Mouse (Mus musculus) small intestine, adult 10 weeks (tissue): ENCODE measurements around the gene Gm9513. TPM values are rescaled to one million over a fixed set of nuclear protein-coding genes. Genes with fewer than 3 reads are reported as not detected.

Source experiments
- polyA plus RNA-seq: library from polyadenylated mRNA; stranded (reverse); fragments of 350-450 nt; fragmentation: Illumina TruSeq; extraction: RNeasy Lipid Tissue Mini Kit (QIAGEN cat#74804); gene quantifications from one replicate; pipeline ENCODE4 v1.2.3, GENCODE M21; 2014; ENCODE audit warnings: low replicate concordance

The Gm9513 gene
- polyA plus RNA-seq: not detected

DNA sequence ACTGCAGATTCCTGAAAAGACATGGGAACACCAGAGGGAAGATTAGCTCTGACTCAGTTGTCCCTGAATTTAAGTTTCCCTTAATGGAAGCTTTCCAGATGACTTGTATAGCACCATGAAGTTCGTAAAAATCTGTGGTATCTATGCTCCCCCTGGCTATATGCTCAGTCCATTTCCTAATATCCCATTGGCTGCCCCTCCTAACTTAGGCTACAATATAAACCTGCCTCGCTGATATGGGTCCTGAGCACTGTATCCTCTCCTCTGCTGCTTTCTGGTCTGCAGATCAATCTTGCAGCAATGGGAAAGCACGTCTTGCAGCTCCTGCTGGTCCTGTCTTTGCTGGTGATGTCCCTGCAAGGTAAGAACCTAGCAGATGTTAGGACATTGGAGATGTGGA, at the start of gene Gm9513:
TSS of gene Gm9513 (plus strand) at position 301 of the 400 bp plus-strand sequence.

GRCm38 (mm10) chr9:36431584-36431983, 43.9 kb upstream of the Gm9513 start, which contains the start of gene Gm7257:
Gene Gm7257 (plus strand): TSS chr9:36431884.

Other genes with a start within 250 kb of the Gm9513 start
- gene Gm7257, start 43.8 kb upstream of the Gm9513 start, polyA plus RNA-seq: not detected
- not detected for gene Gm5615, start 66.3 kb downstream of the Gm9513 start, polyA plus RNA-seq
- not detected for gene Gm17689, start 107.0 kb downstream of the Gm9513 start, polyA plus RNA-seq
- not detected for gene A630095E13Rik, start 167.7 kb downstream of the Gm9513 start, polyA plus RNA-seq
- not detected for gene Acrv1, start 217.6 kb downstream of the Gm9513 start, polyA plus RNA-seq